Mouse (Mus musculus): ENCODE measurements around the gene Foxb1.

The Foxb1 gene

GRCm38 (mm10) chr9:69760371-69761301 is at the start of gene Foxb1:
TSS of gene Foxb1 (minus strand) at chr9:69760940.
- DNase-seq = no peak

GRCm38 (mm10) chr9:69790562-69790961 is 29.8 kb upstream of the Foxb1 start:
- peak; percentile 18 to 47 for DNase-seq

GRCm38 (mm10) chr9:69779996-69780395 is 19.3 kb upstream of the Foxb1 start:
- DNase-seq = no peak

- DNase-seq = no peak
Measured at GRCm38 (mm10) chr9:69769949-69770585, 9.3 kb upstream of the Foxb1 start.

GRCm38 (mm10) chr9:69769091-69769948 is 8.6 kb upstream of the Foxb1 start:
- no peak for DNase-seq

GRCm38 (mm10) chr9:69768136-69768875 is 7.6 kb upstream of the Foxb1 start:
- no peak for DNase-seq

- no peak for DNase-seq
Measured at GRCm38 (mm10) chr9:69767421-69767820, 6.7 kb upstream of the Foxb1 start.

GRCm38 (mm10) chr9:69766936-69767335 is 6.2 kb upstream of the Foxb1 start:
- no peak for DNase-seq

GRCm38 (mm10) chr9:69766301-69766700 is 5.6 kb upstream of the Foxb1 start:
- DNase-seq = no peak

- no peak for DNase-seq
Measured at GRCm38 (mm10) chr9:69765483-69766050, 4.8 kb upstream of the Foxb1 start.

GRCm38 (mm10) chr9:69764586-69765482 is 4.1 kb upstream of the Foxb1 start:
- DNase-seq = peak in 1 of 2 experiments; percentile 25

GRCm38 (mm10) chr9:69763681-69764585 is 3.2 kb upstream of the Foxb1 start:
- no peak for DNase-seq

GRCm38 (mm10) chr9:69762703-69763102 is 2.0 kb upstream of the Foxb1 start:
- DNase-seq = peak; percentile 48 to 49

- DNase-seq = no peak
Measured at GRCm38 (mm10) chr9:69762221-69762620, 1.5 kb upstream of the Foxb1 start.

GRCm38 (mm10) chr9:69761569-69761968 is 829 bp upstream of the Foxb1 start:
- DNase-seq = no peak

GRCm38 (mm10) chr9:69759721-69760221 is 969 bp downstream of the Foxb1 start:
- peak; percentile 22 to 25 for DNase-seq

GRCm38 (mm10) chr9:69758946-69759615 is 1.7 kb downstream of the Foxb1 start:
- DNase-seq = peak; percentile 32 to 37

GRCm38 (mm10) chr9:69758506-69758905 is 2.2 kb downstream of the Foxb1 start:
- no peak for DNase-seq

GRCm38 (mm10) chr9:69757254-69757653 is 3.5 kb downstream of the Foxb1 start:
- DNase-seq = peak; percentile 68 to 89

Measured in thymus, adult 18-20 months (tissue).